In genomic region chr6:147760113-147760512, GRCm38 (mm10) we compare ENCODE assay signal across 16 mouse cellular contexts.
DNase-seq lines count a peak whose midpoint lies in the region; ATAC-seq lines count a peak whose summit lies in the region.
"Had no signal": no experiment of that assay in that cellular context is flagged by ENCODE, and none has a peak within 500 bp of the region (broad histone marks: within the 10 kb centered on the region; RNA-seq: fewer than 3 reads in every experiment).

No protein-coding gene starts in this region.

- no peaks in the 10 kb centered on the region for H3K27me3 ChIP-seq in liver, embryonic 13.5 days
- H3K27me3 ChIP-seq in liver, embryonic 12.5 days (replicated peaks), result no peaks in the 10 kb centered on the region
- H3K27me3 ChIP-seq: hindbrain, embryonic 12.5 days; kidney, embryonic 15.5 days had no signal

- peaks cover 6% of the 10 kb centered on the region for H3K4me1 ChIP-seq in liver, embryonic 13.5 days (replicated peaks)
- 0 out of 2 replicates have a peak, but pooled peaks cover 9% of the 10 kb centered on the region for H3K4me1 ChIP-seq in liver, embryonic 12.5 days
- H3K4me1 ChIP-seq: hindbrain, embryonic 12.5 days had no signal

- H3K36me3 ChIP-seq in liver, embryonic 13.5 days, result no peaks in the 10 kb centered on the region
- H3K36me3 ChIP-seq in liver, embryonic 12.5 days, result no peaks in the 10 kb centered on the region
- H3K36me3 ChIP-seq: embryonic facial prominence, embryonic 10.5 days; G1E; hindbrain, embryonic 12.5 days; kidney, embryonic 15.5 days had no signal

- peak; percentile 68 for DNase-seq in adrenal gland, adult 2 months
- DNase-seq in adrenal gland, adult 18-20 months (ENCODE audit: low spot score in 2 of 2), result no peak
- no peak for DNase-seq in liver, embryonic 13.5 days
- peak; percentile 24 for DNase-seq in c-Kit-positive CD71-positive TER-119-positive erythroid progenitor cells, embryonic 14.5 days (ENCODE audit: low spot score)
- DNase-seq in frontal cortex, postnatal 10 days (ENCODE audit: low spot score in 2 of 2), result no peak
- DNase-seq in lung, postnatal 25 days (ENCODE audit: low spot score), result no peak
- DNase-seq: cerebellum, adult 2 months; layer of hippocampus, postnatal 36 days; lung, postnatal 14 days; right cerebral cortex, postnatal 14 days had no signal

- WGBS in liver, embryonic 13.5 days (ENCODE audit: insufficient replicate concordance), result 41% methylated on average over 2 of the region's 2 CpGs
- WGBS in liver, embryonic 12.5 days (ENCODE audit: insufficient replicate concordance), result 48% methylated on average over 2 of the region's 2 CpGs

- H3K9me3 ChIP-seq in liver, embryonic 13.5 days (replicated peaks), result no peaks in the 10 kb centered on the region
- H3K9me3 ChIP-seq in liver, embryonic 12.5 days (replicated peaks), result no peaks in the 10 kb centered on the region
- H3K9me3 ChIP-seq: embryonic facial prominence, embryonic 10.5 days; G1E; hindbrain, embryonic 12.5 days; kidney, embryonic 15.5 days had no signal

- H3K4me3 ChIP-seq in liver, embryonic 13.5 days (replicated peaks), result no peak overlapping the region
- no peak overlapping the region for H3K4me3 ChIP-seq in liver, embryonic 12.5 days
- H3K4me3 ChIP-seq: embryonic facial prominence, embryonic 10.5 days; hindbrain, embryonic 12.5 days; kidney, embryonic 15.5 days had no signal

- H3K27ac ChIP-seq in liver, embryonic 13.5 days, result no peak overlapping the region
- H3K27ac ChIP-seq in liver, embryonic 12.5 days, result no peak overlapping the region
- H3K27ac ChIP-seq: embryonic facial prominence, embryonic 10.5 days; hindbrain, embryonic 12.5 days; kidney, embryonic 15.5 days had no signal

- no peak overlapping the region for H3K9ac ChIP-seq in liver, embryonic 13.5 days
- H3K9ac ChIP-seq in liver, embryonic 12.5 days, result no peak overlapping the region
- H3K9ac ChIP-seq: hindbrain, embryonic 12.5 days; kidney, embryonic 15.5 days had no signal

- no peak overlapping the region for H3K4me2 ChIP-seq in liver, embryonic 13.5 days
- H3K4me2 ChIP-seq in liver, embryonic 12.5 days, result no peak overlapping the region
- H3K4me2 ChIP-seq: hindbrain, embryonic 12.5 days; kidney, embryonic 15.5 days had no signal

- ATAC-seq in liver, embryonic 13.5 days (ENCODE audit: low read depth), result peak; percentile 53; the same call in 1 of the 2 replicates
- ATAC-seq in liver, embryonic 12.5 days, result no peak
- ATAC-seq in megakaryocyte-erythroid progenitor cell, adult 5-6 weeks (replicated peaks; ENCODE audit: low FRiP score, low TSS enrichment, poor library complexity, severe bottlenecking), result peak; percentile 87

Comparison
In these comparisons a context has a peak if more than half of its experiments do, and no peak if none do; other contexts are left out.
1. DNase-seq: peak in adrenal gland, adult 2 months (single experiment) and c-Kit-positive CD71-positive TER-119-positive erythroid progenitor cells, embryonic 14.5 days (single experiment); none in adrenal gland, adult 18-20 months (0 of 2), liver, embryonic 13.5 days (single experiment), frontal cortex, postnatal 10 days (0 of 2) and lung, postnatal 25 days (single experiment).